Mouse (Mus musculus) thymus, postnatal 25 days (tissue): ENCODE data around the gene Nr2c2ap.
A peak's percentile ranks its signal among the peaks of the same experiment; 100 is the strongest.

Experiments
- DNase-seq: peaks from one replicate; pipeline ENCODE4 v3.0.0; 2022

Gene Nr2c2ap

DNA sequence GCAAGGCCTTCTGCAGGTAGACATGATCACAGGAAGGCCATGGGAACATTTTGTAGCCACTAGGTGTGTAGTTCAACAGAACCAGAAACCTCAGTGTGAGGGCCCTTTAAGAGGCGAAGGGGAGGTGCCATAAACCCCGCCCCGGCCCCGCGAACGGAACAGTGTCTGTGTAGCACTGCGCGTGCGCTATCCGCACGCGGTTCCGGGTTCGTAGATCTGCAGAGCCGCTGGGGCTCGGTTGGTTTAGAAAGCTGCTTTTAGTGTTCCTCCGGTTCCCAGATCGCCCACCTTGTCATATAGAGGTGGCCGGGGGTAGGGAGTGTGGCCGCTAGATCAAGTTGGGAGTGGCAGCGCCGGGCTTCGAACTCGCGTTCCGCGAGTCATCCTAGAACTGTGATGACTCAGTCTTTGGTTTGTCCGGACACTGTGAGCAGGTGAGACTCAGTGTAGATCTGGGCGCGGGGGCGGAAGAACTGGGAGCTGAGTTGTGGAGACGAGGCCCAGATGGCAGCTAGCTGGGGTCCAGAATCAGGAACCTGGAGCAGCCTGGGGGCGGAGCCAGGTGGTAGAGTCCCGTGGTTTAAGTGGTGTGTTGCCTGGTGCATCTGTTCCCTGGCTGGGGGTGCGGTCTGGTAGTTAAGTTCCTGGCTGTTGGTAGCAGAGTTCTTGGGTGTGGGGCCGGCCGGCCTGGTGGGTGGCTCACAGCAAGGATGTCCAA lies at the start of gene Nr2c2ap:
Nr2c2ap (plus strand) TSS at position 168 of the 718 bp plus-strand sequence.
- DNase-seq: peak; percentile 82

DNA sequence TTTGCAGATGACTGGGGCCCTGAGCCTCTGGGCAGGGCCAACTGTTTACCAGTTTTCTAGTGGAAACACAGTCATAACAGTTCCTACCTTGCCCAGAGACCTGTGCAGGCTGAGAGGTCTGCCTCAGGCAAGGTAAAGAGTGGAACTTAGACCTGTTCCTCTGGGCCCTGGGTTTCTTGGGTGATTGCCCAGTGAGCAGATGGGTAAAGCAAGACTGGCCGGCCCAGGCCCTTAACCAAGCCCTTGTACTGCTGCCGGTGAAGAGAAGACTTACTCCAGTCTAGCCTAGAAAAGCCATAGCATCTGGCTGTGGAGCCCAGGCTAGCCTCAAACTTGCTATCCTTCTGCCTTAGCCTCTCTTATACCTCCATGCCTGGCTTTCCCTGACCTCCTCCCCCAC lies 49.2 kb upstream of the Nr2c2ap start:
- no peak for DNase-seq

DNA sequence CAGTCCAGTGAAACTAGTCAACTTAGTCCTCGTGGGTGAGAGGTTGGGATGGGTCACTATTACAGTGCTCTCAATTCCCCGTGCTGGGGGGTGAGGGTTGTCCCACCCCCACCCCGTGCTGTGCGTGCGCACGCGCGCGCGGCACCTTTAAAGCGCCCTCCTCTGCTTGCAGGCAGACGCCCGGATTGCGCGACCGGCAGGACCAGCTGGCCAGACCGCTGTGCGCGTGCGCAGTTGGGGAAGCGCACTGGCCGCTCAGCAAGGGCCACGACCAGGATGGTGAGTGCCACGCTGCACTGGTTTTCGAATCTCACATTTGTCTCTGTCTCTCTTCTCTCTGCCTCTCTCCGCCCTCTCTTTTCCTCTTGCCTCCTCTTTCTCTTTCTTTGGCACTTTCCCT lies 47.8 kb upstream of the Nr2c2ap start, which contains the start of gene Hapln4:
Hapln4 (plus strand) TSS at position 173 of the 400 bp plus-strand sequence.
- no peak for DNase-seq

DNA sequence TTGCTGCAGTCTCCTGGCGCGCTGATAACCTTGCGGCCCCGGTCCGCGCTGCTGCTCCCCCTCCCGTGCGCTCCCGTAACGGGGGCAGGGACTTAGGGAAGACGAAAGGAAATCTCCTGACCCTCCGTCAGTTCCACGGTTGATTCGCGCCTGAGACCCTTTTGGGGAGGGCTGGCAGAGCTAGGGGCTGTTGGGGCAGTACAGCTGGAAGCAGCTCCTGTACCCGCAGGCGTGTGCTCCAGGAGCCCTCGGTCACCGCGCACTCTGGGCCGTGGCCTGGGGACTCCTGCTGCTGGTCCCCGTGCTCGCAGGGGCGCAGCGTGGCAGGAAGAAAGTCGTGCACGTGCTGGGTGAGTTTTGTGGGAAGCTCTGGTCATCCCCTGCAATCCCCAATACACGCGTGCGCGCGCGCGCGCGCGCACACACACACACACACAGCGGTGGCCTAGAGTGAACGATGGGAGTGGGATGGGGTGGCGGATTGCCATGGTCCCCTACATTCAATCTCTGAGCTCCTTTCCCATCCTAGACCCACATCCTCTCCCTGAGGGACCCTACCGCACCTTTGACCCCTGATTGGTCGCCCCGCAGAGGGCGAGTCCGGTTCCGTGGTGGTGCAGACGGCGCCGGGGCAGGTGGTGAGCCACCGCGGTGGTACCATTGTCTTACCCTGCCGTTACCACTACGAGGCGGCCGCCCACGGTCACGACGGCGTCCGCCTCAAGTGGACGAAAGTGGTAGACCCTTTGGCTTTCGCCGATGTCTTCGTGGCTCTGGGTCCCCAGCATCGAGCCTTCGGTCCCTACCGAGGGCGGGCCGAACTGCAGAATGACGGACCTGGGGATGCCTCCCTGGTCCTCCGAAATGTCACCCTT lies 46.7 kb upstream of the Nr2c2ap start:
- DNase-seq: no peak

DNA sequence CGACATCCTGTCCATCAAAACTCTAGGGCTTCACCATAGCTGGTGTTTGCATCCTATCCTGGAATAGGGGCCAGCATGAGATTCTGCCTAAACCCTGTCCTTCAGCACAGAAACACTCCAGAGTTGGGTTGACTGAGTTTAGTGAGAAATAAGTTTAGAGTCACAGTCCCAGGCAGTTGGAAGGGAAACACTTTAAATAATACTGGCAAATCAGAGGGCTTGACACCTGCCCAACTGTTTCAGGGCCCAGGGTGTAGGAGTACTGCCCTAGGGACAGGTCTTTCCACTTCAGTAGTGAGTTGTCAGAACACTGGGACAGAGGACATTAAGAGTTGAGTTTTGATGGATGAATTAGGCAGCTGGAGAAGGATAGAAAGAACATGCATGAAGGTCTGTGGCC lies 45.0 kb upstream of the Nr2c2ap start:
- no peak for DNase-seq

DNA sequence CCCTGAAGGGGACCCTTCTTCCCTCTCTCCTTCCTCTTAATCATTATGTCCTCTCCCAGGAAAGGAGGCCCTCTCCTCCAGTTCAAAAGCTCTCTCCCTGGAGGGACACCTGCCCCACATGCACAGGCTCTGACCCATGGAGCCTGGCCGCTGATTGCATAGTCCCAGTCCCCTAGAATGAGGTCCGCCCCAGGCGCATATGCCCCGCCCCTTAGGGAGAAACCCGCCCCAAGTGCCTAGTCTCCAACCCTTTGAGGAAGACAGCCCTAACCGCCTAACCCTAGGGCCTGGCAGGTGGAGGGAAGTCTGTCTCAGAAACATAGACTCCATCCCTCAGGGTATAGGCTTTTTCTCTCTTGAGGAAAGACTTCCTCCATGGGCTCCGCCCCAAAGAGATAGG lies 43.9 kb upstream of the Nr2c2ap start:
- DNase-seq: no peak

DNA sequence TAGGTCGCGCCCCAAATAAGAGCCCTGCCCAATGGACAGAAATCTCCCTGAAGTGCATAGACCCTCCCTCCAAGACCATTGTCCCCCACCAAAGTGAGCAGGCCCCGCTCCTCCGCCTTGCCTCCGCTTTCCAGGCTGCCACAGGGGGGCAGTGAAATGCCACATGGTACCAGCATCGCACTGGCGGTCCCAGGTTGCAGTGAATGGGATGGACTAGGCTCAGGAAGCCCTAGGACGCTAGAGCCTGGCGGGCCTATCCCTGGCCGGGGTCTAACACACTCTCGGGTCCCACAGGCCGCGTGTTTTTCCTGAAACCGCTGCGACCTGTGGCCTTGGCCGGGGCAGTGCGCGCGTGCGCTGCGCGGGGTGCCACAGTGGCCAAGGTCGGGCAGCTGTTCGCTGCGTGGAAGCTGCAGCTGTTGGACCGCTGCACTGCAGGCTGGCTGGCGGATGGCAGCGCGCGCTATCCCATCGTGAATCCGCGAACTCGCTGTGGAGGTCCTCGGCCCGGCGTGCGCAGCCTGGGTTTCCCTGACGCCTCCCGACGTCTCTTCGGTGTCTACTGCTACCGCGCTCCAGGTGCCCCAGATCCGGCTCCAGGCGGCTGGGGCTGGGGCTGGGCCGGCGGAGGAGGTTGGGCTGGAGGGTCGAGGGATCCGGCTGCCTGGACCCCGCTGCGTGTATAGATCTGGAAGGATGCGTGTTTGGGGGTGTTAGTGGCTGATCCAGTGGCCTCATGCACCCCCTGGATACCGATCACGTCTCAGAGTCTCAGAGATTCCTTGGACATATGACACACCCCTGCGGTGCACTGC lies 43.1 kb upstream of the Nr2c2ap start:
- no peak for DNase-seq

DNA sequence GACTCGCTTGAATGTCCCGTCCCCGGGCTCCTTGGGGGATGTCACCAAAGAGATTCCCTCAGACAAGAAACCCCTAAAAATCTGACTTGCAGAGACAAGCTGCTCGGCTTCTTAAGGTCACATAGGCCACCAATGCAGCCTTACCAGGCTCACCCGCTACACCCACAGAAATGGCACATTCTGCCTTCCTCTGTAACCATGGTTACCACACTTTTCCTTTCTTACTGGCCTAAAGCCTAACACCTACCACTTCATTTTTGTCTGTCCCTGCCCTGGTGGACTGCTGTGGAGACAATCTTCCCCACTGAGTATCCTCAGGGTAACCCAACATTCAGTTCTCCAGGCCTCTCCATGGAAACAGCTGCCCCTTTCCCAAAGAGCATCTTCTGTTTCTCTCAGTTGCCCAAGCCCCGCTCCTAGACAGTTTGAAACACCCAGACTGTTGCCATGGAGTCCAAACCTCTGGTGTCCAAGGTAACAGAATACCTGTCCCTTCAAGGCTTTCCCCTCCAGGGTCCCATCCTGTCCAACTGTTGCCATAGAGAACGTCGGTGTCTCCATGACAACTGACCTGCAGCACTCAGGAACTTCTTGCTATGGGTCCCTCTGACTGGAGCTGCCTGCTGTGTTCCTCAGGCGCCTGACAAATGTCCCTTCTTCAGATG lies 41.7 kb upstream of the Nr2c2ap start:
- no peak for DNase-seq

DNA sequence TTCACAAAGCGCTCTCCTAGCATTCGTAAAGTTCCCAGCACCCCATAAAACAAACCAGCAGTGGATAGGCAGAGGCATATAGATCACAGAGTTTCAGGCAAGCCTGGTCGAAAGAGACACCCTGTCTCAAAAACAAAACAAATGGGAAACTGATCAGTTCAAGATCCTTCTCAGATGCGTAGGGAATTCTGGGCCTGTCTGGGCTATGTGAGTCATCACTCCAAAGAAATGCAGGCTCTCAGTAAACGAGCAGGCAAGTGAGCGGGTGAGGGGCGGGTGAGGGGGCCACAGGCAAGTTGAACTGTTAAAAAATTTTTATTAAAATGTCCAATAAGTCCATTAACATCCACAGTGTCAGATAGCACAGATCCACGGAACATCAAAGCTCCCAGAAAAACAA lies 38.3 kb upstream of the Nr2c2ap start:
- DNase-seq: no peak

DNA sequence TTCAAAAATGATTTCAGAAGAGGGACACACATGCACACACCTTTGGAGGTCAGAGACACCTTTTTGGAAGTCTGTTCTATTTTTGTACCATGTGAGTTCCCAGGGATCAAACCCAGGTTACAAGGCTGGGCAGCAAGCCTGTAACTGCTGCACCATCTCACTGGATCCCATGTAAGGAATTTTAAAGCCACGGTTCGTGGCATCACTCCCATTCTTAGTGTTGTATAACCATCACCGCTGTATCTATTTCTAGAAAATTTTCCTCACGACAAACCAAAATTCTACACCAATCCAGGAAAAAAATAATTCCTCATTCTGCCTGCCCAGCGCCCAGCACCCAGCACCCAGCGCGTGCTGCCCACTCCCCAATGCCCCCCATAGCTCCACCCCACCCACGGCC lies 31.9 kb upstream of the Nr2c2ap start:
- no peak for DNase-seq

DNA sequence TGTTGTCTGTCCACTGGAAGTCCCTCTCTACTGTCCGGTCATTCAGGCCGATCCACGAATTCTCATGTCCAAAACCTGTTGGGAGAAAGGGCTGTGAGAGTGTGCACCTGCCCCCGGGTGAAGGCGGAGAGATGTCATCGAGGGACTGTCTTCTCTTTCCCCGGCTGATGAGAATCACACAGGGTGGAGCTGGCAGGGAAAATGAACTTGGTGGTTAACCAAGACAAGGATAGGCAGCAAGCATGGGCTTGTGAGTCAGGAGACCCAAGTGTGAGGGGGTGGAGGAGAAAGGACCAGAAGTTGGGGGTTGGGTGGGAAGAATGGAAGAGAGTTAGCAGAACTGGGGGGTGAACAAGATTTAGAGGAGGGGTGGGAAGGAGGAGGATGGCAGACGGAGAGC lies 30.9 kb upstream of the Nr2c2ap start:
- no peak for DNase-seq

DNA sequence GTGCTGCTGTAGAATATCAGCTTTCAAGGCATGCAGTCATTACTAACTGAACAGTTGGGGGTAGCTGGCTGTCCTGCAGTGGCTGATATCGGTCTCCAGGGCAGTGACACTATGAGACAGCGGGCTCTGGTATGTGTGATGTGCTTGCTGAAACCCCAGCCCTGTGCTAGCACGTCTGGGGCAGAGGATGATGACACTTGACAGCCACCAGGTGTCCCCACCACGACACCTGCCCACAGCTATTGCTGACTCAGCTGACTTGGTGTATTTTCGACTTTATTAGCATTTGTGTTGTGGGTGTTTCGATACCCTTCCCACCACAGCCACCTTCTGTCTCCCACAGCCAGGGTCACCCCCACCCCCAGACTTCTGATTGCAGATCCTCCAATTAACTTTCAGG lies 26.6 kb upstream of the Nr2c2ap start:
- peak; percentile 62 for DNase-seq

DNA sequence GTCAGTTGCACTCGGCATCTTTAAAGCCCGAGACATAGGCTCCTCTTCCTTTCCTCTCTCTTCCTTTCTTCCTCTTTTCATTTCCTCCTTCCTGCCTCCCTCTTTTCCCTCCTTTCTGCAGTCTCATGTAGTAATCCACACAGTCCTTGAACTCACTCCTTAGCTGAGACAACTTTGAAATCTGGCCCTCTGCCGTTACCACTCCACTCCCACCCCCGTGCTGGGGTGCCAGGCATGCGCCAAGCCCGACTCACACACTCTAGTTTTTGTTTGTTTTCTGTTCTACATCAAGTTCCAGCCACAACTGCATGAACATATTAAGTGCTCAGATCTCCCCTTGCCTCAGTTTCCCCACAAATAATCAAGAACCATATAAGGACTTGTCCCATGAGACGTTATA lies 26.2 kb upstream of the Nr2c2ap start:
- DNase-seq: no peak

DNA sequence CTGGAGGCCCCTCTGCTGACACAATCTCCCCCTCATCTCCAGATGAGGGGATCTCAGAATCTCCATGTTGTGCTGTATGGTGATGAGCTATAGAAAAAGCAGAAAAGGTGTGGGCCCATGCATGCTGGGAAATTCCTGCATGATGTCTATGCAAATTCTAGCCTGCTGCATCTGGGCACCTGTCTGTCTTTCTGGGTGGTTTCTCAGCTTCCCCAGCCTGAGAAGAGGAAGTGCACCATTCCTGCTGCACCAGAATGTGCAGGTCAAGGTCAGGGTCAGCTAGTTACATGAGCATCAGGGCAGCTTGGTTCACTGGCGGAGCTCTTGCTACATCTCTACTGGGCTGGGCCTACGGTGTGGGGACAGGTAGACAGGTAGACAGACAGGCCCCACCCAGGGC lies 20.7 kb upstream of the Nr2c2ap start:
- DNase-seq: no peak

DNA sequence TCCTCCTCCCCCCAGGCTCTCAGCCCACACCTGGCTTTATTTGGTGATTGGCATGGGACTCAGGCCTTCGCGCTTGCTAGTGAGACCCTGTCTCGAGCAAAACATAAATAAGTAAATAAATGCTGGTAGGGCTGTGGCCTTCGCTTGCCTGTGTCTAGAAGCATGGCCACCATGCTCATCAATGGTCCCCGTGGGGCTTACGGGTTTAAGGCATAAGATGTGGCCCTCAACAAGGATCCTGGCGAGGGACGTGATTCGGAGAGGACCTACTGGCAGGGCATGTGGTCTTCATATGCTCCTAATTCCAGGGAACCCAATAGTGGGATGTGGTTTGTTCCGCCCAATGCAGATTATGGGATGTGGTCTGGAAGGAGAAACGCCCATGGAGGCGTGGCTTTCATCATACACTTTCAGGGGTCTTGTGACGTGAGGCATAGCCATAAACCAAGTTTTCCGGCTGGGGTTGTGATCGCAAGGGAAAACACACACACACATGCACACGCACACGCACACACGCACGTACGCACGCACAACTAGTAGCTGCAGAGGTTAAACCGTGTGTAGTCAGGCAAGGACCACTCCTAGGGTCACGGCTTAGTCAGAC lies 19.8 kb upstream of the Nr2c2ap start:
- no peak for DNase-seq

DNA sequence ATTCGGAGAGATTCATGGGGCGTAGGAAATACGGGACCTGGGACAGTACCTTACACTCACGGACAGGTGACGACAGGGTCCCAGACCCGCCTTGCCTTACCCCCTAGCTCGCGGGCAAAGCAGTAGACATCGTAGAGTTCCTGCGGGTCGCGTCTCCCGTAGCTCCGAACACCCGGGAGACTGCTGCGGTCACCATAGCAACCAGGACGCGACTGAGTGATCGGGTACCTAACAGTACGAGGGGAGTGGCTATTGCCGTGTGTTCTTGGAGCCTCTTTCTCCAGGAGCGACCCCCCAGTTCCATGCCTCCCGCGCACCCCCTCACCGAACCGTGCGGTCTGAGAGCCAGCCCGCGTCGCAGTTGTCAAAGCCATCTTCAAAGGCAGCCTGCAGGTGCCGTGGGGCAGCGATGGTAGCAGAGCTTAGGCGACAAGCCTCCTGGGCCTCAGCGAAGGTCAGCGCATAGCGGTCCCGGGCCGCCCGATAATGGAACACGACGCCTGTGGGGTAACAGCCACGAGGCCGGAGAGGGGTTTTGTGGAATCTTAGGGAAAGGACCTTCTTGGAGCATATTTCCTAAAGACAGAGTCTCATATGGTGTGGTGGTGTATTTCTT lies 18.6 kb upstream of the Nr2c2ap start:
- DNase-seq: no peak

DNA sequence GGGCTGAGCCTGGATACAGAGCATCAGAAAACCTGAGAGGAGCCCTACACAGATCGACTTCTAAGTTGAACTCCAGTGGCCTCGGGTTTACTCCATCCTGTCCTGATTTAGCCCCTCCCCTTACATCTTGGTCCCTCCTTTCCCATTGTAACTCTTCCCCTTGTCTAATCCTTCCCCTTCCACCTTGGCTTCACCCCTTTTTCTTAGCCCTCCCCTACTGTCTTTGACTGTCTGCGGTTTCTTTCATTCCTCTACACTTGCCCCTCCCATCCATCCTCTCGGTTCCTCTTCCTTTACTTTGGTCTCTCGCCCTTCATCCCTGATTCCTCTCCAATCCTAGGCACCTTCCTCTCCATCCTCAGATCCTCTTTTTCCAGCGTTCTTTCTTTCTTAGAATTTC lies 16.6 kb upstream of the Nr2c2ap start:
- DNase-seq: no peak

DNA sequence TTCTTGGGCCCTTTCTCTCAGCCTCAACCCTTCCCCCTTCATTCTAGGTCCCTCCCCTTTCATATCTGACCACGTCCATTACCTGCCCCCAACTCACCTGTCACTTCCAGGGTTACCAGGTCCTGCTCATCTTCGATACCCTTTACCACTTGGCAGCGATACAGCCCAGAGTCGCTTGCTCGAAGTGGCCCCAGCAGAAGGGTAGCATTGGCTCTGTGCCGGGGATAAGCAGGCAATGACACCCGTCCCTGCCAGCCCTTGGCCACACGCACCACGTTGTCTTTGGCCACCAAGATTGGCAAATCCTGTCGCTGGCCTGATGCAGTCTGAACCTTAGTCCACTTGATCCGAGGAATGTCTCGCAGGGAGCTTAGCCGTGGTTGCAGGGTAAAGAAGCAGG lies 16.2 kb upstream of the Nr2c2ap start:
- DNase-seq: no peak

DNA sequence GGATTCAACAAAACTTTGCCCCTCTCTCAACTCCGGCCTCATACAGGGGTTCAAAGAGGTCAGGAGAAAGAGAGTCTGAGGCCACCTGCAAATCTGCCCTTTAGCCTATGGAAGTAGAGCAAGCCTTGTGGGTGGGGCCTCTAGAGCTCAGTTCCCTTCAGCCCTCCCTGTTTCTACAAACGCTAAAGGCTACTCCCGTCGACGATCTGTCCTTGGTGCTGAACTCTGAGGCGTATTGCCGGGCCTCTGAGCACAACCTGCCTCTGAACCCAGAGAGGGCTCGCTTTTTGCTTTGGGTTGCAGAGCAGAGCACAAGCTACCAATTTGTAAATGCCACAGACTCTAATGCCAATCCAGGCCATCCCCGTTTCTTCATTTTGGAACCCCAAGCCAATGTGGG lies 13.5 kb upstream of the Nr2c2ap start:
- peak; percentile 16 for DNase-seq

DNA sequence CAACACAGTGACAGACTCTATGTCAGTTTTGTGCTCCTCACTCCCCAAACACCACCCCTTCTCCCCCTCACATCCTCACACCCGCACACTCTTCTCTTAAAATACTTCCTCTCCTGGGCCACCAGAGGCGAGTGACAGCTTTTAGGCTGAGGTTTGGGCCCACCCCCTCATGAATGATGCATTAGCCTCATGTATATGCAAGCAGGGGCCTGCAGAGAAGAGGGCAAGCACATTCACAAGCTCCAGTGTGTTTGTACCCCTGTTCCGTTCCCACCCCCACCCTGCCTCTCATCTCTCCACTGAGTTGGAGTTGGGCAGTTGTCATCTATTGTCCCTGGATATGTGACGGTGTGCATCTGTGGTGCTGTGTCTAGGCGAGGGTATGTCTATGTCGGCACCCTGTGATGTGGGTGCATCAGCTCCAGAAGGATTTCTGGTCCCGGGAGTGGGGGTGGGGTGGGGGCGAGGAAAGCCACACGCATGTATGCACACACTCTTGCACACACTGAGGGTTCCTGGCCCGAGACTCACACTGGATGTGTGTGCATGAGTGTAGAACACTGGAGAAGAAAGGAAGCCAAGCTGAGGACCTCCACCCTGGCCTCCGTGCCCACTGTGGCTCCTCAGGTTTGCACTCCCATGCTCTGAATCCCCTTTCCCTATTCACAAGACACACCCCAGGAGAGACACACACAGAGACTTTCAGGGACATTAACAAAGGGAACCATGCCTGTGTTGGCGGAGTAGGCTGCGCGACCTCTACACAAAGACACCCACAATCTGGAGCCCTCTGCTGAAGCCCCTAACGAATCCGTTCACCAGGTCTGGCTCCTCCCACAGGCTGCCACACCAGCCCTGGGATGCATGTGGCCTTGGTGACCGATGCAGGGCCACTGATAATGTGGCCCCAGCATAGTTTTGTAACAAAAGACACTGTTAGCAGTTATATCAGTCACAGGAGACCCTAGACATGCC lies 12.1 kb upstream of the Nr2c2ap start:
- no peak for DNase-seq

DNA sequence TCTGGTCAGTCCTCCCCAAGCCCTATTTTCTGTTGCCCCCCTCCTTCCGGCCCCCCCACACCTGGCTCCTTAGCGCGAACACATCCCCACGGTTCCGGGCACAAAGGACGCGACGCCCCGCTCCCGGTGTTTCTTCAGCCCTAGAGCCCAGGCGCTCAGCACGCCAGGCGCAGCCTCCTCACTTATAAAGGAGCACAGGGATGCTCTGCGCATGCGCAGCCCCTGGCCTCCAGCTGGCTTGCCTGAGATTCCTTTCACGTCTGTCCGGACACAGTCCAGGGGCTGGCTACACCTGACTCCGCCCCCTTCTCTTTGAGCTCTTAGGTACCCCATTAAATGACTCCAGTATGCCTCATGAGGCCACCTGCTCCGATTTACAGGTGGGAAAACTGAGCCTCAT lies 10.5 kb upstream of the Nr2c2ap start, which contains the start of gene Ncan:
Ncan (minus strand) TSS at position 207 of the 400 bp plus-strand sequence.
- no peak for DNase-seq
